Mouse (Mus musculus) frontal cortex, adult (tissue): Measurements from ENCODE around the gene Etfdh.

Experiments used
- ATAC-seq: cut with Nextera tagmentation; 2 replicates; pipeline ENCODE4 v1.9.2; 2017; ENCODE audit warnings: mild to moderate bottlenecking, moderate library complexity, mixed read lengths; ENCODE audit not compliant: low TSS enrichment

Etfdh gene

GRCm38 (mm10) chr3:79629416-79629730 is at the start of gene Etfdh:
Etfdh (minus strand) TSS chr3:79629500.
- ATAC-seq, result peak; percentile 32

- ATAC-seq, result no peak
Observed at GRCm38 (mm10) chr3:79676411-79676810, 47.1 kb upstream of the Etfdh start.

- no peak for ATAC-seq
Observed at GRCm38 (mm10) chr3:79674641-79675040, 45.3 kb upstream of the Etfdh start.

DNA sequence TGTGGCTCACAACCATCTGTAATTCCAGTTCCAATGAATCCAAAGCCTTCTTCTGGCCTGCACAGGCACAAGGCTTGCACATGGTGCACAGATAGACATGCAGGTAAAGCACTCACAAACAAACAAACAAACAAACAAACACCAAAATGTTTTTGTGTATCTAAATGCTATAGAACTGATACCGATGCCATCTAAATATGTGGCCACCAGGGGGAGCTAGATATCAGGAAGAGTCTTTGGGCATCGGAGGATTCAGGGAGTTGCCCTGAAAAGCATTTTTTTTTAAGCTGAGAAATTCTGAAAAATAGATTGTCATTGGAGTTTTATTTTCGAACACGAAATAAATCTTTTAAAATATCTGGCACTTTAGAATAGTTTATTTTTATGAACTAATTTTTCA is 43.8 kb upstream of the Etfdh start:
- peak; percentile 74; the same call in 1 of the 2 replicates for ATAC-seq

DNA sequence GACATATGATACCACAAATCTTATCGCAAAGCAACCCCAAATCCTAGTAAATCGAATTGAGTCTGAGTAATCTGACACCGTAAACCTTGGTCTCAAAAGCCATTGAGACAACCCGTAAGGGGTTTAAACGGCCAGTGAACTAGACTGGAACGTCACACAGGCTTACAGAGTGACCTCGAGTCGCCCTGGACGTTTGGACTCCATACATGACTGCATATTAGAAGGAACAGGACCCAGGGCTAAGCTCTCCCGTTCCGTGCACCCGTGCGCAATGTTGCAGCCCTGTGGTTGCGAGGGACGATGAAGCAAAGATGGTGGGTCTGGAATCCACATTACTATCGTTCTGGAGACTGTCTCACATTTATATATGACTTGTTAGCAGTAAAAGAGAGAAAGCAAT is 42.9 kb upstream of the Etfdh start:
- no peak for ATAC-seq

GRCm38 (mm10) chr3:79670556-79670955 is 41.3 kb upstream of the Etfdh start:
- ATAC-seq, result no peak

DNA sequence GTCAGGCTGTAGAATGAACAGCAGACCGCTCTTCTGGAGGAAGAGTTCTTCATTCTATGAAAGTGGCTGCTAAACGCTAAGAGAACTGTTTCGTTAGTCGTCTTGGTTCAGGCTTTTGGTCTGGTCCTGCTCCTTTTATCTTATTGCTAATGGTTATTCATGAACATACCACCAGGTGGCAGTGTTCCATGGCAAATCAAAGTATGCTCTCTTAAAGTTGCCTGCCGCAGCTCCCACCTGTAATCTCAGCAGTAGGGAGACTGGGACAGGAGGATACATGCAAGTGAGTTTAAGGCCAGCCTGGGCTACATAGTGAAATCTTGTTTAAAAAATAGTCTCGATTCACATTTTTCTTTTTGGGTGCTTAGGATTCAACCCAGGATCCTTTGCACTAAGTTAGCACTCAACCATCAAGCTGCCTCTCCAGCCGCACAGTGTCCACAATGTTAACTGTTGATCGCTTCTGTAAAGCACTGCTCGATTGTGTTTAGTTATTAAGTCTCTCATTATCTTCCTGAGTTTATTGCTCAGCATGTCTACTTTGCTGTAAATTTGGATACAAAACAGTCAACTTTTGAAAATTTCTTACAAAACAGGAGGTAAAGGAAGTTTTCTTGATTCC is 35.6 kb upstream of the Etfdh start:
- ATAC-seq, result peak; percentile 95

DNA sequence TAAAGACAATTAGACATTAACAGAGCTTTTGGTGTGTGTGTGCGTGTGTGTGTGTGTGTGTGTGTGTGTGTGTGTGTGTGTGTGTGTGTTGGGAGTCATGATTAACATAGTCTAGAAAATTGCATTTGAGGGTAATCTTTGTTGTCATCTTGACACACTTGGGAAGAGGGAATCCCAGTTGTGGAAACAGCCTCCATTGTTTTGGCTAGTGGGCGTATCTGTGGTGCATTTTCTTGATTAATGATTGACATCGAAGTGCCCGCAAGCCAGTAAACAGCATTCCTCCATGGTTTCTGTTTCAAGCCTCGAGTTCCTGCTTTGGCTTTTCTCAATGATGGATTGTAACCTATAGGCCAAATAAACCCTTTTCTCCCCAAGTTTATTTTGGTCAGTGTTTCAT is 27.4 kb upstream of the Etfdh start:
- ATAC-seq, result no peak

DNA sequence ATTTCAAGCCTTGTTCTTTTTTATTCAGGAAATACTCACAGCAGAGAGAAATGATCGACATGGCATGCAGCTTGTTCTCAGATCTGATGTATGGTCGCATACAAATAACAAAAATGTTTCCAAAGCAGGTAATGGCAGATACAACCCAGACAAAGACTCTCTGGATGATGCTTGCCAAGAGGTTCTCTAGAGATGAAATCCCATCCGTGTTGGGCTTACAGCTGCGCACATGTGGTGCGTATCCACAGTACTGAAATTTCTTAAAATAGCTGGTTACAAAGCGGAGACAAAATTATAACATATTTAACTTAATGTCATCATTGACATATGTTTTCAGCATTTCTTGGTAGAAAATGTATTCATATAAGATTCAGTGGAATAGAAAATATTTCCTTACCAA is 22.8 kb upstream of the Etfdh start:
- no peak for ATAC-seq

GRCm38 (mm10) chr3:79628561-79629415 is 512 bp downstream of the Etfdh start, which contains the start of gene 4930579G24Rik:
4930579G24Rik (plus strand) TSS chr3:79629079.
- peak; percentile 97 for ATAC-seq

- no peak for ATAC-seq
Observed at GRCm38 (mm10) chr3:79628182-79628560, 1.1 kb downstream of the Etfdh start.

DNA sequence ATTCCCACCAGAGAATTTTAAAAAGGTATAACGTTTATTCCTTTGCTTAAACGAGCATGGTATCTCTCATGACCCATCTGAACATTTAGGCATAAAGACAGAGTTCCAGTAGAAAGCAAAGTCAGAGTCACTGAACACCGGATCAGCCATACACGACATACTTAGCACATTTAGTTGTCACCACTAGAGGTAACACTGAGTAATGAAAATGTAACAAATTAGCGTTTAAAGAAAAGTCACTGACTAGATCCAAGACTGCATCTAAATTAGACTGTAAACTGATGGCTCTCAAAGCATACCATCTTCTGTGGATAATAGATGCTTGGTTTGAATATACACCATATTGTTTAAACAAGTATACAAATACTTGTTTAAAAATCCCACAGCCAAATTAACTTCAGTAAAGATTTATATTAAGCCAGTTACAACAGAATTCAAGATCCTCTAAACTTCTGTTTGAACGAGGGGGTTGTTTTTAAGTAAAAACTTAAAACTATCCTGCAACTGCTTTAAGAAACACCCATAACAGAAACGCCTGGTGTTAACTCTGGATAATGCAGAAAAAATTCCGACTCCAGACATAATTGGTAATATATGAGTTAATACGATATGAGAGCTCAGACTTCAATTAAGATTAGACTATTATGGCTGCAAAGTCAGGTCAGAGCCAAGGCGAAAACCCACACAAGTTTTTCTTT is 1.7 kb downstream of the Etfdh start:
- ATAC-seq, result no peak

GRCm38 (mm10) chr3:79609886-79610285 is 19.4 kb downstream of the Etfdh start:
- ATAC-seq, result no peak

DNA sequence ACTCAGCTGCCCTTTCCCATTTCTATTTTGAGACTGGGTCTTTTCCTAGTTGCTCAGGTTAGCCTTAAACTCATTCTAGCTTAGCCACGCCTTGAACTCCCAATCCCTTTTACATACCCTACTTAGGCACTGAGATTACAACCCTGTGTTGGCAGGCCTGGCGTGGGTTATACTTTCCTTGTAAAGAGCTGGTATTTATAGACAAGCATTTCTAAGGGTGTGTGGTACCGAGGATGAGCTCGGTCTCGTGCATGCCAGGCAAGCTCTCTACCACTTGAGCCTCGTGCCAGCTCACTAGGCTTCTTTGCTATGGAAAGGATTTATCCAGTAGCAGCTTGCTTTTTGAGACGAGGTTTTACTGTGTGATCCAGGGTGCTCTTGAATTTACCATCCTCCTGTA is 33.8 kb downstream of the Etfdh start:
- no peak for ATAC-seq

- ATAC-seq, result no peak
Observed at GRCm38 (mm10) chr3:79591793-79592471, 37.4 kb downstream of the Etfdh start.

- ATAC-seq, result peak; percentile 96
Observed at GRCm38 (mm10) chr3:79590863-79591792, 38.2 kb downstream of the Etfdh start, which contains the start of gene Ppid. Ppid (plus strand) TSS chr3:79591342.

GRCm38 (mm10) chr3:79589671-79590070 is 39.6 kb downstream of the Etfdh start:
- no peak for ATAC-seq

GRCm38 (mm10) chr3:79586804-79587203 is 42.5 kb downstream of the Etfdh start:
- ATAC-seq, result peak; percentile 92

DNA sequence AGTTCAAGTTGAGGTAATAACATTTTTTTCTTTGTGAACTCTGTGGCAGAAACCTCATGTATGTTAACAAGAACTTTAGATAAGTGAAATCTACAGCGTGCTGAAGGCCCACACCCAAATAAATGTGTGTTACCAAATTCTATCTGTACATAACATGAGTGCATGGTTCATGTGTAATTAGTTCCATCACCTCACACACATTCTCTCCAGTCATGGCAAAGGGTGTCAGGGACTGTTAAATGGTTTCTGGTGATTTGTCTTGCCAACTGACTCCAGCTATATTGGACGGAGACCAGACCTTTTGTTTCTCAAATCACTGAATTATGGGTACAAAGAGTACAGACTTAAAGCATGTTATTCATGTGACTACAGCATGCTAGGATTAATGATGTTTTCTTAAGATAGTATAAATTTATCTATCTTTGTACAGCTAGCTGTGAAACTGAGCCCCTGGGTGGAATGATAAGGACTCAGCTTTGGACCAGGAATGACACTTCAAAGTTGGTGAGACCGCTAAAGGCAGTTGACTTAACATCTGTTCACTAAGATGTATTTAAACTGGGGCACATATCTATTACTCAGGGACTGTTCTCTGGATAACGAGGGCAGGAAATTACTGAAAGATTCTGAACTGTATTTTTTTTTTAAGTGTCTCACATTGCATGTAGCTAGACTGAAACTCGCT is 49.3 kb downstream of the Etfdh start:
- no peak for ATAC-seq

DNA sequence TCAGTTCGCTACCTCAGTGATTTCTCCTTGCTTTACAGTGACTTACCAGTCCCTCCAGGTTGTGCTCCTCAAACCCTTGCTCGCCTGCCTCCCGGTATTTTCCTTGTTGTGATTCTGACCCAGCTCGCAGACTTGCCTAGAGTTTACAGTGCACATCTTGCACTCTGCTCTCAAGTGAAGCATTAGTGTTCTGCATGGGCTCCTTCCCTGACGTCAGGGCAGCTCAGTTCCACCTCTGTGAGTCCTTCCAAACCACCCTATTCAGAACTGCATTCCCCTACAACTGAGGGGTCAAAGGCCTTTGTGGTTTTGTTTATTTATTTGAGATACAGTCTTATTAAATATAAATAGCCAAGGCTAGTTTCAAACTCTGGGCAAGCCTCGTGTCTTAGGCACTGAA is 51.1 kb downstream of the Etfdh start:
- no peak for ATAC-seq
